Mouse (Mus musculus) heart, adult 2 months (tissue): ENCODE results near the gene Kcnn3. TPM values are rescaled to one million over a fixed set of nuclear protein-coding genes. Genes with fewer than 3 reads are reported as not detected.
A peak's percentile ranks its signal among the peaks of the same experiment; 100 is the strongest.

ENCODE experiments used
- DNase-seq, 2 experiments: peaks; one replicate each; pipeline ENCODE4 v3.0.0; 2021
- H3K27ac ChIP-seq: fragments of 200-600 bp; 2 replicates; pipeline ENCODE4 v1.8.1; 2022
- H3K27me3 ChIP-seq: fragments of 200-500 bp; 2 replicates; pipeline ENCODE4 v1.6.1; 2012; ENCODE audit warnings: mild to moderate bottlenecking, low read length, inconsistent platforms, mixed read lengths; ENCODE audit not compliant: control insufficient read depth, insufficient read depth
- H3K36me3 ChIP-seq: fragments of 200-500 bp; 2 replicates; pipeline ENCODE4 v1.6.1; 2012; ENCODE audit warnings: low read length, inconsistent platforms; ENCODE audit not compliant: control insufficient read depth, insufficient read depth
- H3K4me1 ChIP-seq: fragments of 200-500 bp; 2 replicates; pipeline ENCODE4 v1.6.1; 2011; ENCODE audit warnings: low read length; ENCODE audit not compliant: control insufficient read depth, insufficient read depth
- H3K4me3 ChIP-seq: fragments of 200-600 bp; 2 replicates; pipeline ENCODE4 v1.8.1; 2022
- H3K79me2 ChIP-seq: fragments of 200-500 bp; replicated peaks from 2 replicates; pipeline ENCODE4 v1.6.1; 2012; ENCODE audit warnings: mild to moderate bottlenecking, inconsistent platforms, low read length, moderate library complexity, mixed read lengths; ENCODE audit not compliant: control insufficient read depth, insufficient read depth
- H3K9ac ChIP-seq: fragments of 200-500 bp; 2 replicates; pipeline ENCODE4 v1.6.1; 2012; ENCODE audit warnings: low read depth, mild to moderate bottlenecking, control low read depth, inconsistent platforms, low read length, mixed read lengths
- CTCF ChIP-seq: fragments of 200-600 bp; IDR thresholded peaks from 2 replicates; pipeline ENCODE4 v1.8.1; 2022; ENCODE audit warnings: antibody characterized with exemption, mild to moderate bottlenecking, moderate library complexity
- EP300 ChIP-seq: fragments of 200-500 bp; IDR thresholded peaks from 2 replicates; pipeline ENCODE4 v1.6.1; 2011; ENCODE audit warnings: low read depth, low read length, control low read depth; ENCODE audit not compliant: insufficient read depth
- POLR2A ChIP-seq: fragments of 200-500 bp; IDR thresholded peaks from 2 replicates; pipeline ENCODE4 v1.6.1; 2011; ENCODE audit warnings: mild to moderate bottlenecking, low read depth, low read length, control low read depth; ENCODE audit not compliant: insufficient read depth
- WGBS: fragments of 180-500 bp; shearing (Covaris S2); methylation state at CpG from one replicate; pipeline ENCODE4 v1.1.7; 2018; 5-methylcytosine and 5-hydroxymethylcytosine counted together
- intact Hi-C: fragments of 180-260 bp; cut with DNase I; formaldehyde crosslinking; loops from one replicate; pipeline ENCODE4 v1.15.1; 2025
- polyA plus RNA-seq: library from polyadenylated mRNA; depleted of rRNA; stranded (reverse); fragments of >200 nt; gene quantifications from 2 replicates; pipeline ENCODE4 v1.2.3, GENCODE M21; 2012
- total RNA-seq, 2 experiments: library from RNA; stranded (reverse); gene quantifications; 2 replicates each; pipeline ENCODE4 v1.2.3; 2021

The Kcnn3 gene
- total and polyA plus RNA-seq, 3 experiments = 0.84 to 3.3 (median 2.0) TPM

- Histone ChIP-seq H3K27ac (no peak overlapping the region), H3K9ac (no peak overlapping the region), H3K4me3 (no peak overlapping the region), H3K4me1 (peaks cover 2% of the 10 kb centered on the region; the same call in 1 of the 2 replicates), H3K79me2 (no peaks in the 10 kb centered on the region), H3K27me3 (no peaks in the 10 kb centered on the region), H3K36me3 (no peaks in the 10 kb centered on the region)
- peak; percentile 35 to 59 for DNase-seq
- 74% methylated on average over 6 of the region's 6 CpGs for WGBS
- TF ChIP-seq POLR2A (no peak), EP300 (0 out of 2 replicates have a peak, but pooled peaks have one; percentile 41)
- intact Hi-C loops = no loop called here
These were observed 114.0 kb downstream of the Kcnn3 start for GRCm38 (mm10) chr3:89633941-89634340.

GRCm38 (mm10) chr3:89640804-89641203 is 120.8 kb downstream of the Kcnn3 start:
- Histone ChIP-seq H3K27me3 (no peaks in the 10 kb centered on the region), H3K9ac (no peak overlapping the region), H3K36me3 (no peaks in the 10 kb centered on the region), H3K79me2 (no peaks in the 10 kb centered on the region), H3K27ac (no peak overlapping the region), H3K4me1 (no peaks in the 10 kb centered on the region), H3K4me3 (no peak overlapping the region)
- DNase-seq = no peak
- intact Hi-C loops = no loop called here
- 29% methylated on average over 3 of the region's 3 CpGs for WGBS
- TF ChIP-seq EP300 (no peak), POLR2A (no peak), CTCF (no peak)

DNA sequence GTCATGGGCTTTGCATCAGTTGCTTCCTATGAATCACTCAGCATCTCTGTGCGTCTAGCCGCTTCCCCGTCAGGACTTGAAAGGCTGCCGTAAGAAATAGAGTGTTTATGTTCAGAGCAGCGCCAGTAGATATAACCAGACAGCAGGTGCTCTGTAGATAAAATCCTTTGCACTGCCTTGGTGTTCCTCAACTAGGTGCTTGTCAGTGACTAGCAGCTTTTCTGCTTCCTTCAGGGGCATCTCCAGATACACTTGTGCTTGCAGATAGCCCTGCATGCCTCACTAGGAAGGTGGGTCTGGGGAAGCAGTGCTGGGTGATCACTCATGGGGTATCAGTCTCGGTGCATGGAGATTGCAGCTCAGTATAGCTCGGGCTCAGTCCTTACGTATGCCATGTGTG is 123.4 kb downstream of the Kcnn3 start:
- Histone ChIP-seq H3K79me2 (no peaks in the 10 kb centered on the region), H3K4me1 (no peaks in the 10 kb centered on the region), H3K36me3 (no peaks in the 10 kb centered on the region), H3K27ac (no peak overlapping the region), H3K27me3 (no peaks in the 10 kb centered on the region), H3K9ac (no peak overlapping the region), H3K4me3 (no peak overlapping the region)
- no peak for TF ChIP-seq POLR2A
- no peak for TF ChIP-seq CTCF
- no peak for TF ChIP-seq EP300
- 63% methylated on average over 8 of the region's 8 CpGs for WGBS
- intact Hi-C loops = no loop called here
- DNase-seq = no peak

GRCm38 (mm10) chr3:89646813-89647255 is 126.9 kb downstream of the Kcnn3 start:
- no peak overlapping the region; the same call in 1 of the 2 replicates for H3K27ac ChIP-seq
- TF ChIP-seq POLR2A = no peak
- TF ChIP-seq CTCF = no peak
- TF ChIP-seq EP300 = no peak
- H3K4me1 ChIP-seq = no peaks in the 10 kb centered on the region; the same call in 1 of the 2 replicates
- H3K9ac ChIP-seq = no peak overlapping the region
- no peaks in the 10 kb centered on the region for H3K79me2 ChIP-seq
- WGBS = 34% methylated on average over 5 of the region's 5 CpGs
- DNase-seq = peak in 1 of 2 experiments; percentile 15
- no peaks in the 10 kb centered on the region for H3K36me3 ChIP-seq
- no peak overlapping the region for H3K4me3 ChIP-seq
- intact Hi-C loops = no loop called here
- no peaks in the 10 kb centered on the region for H3K27me3 ChIP-seq

GRCm38 (mm10) chr3:89647268-89647874 is 127.4 kb downstream of the Kcnn3 start:
- no peaks in the 10 kb centered on the region; the same call in 1 of the 2 replicates for H3K4me1 ChIP-seq

GRCm38 (mm10) chr3:89649890-89650289 is 129.9 kb downstream of the Kcnn3 start:
- no peak for TF ChIP-seq CTCF
- no peak for TF ChIP-seq POLR2A
- no peak for TF ChIP-seq EP300
- Histone ChIP-seq H3K9ac (no peak overlapping the region), H3K4me3 (no peak overlapping the region), H3K36me3 (no peaks in the 10 kb centered on the region), H3K79me2 (no peaks in the 10 kb centered on the region), H3K27ac (no peak overlapping the region), H3K4me1 (no peaks in the 10 kb centered on the region; the same call in 1 of the 2 replicates), H3K27me3 (no peaks in the 10 kb centered on the region)
- intact Hi-C loops = no loop called here
- no peak for DNase-seq
- 87% methylated on average over 7 of the region's 7 CpGs for WGBS

More at GRCm38 (mm10) chr3:89647268-89647874, 127.4 kb downstream of the Kcnn3 start:
- Histone ChIP-seq H3K36me3 (no peaks in the 10 kb centered on the region), H3K4me3 (no peak overlapping the region), H3K9ac (no peak overlapping the region), H3K27me3 (no peaks in the 10 kb centered on the region), H3K27ac (no peak overlapping the region; the same call in 1 of the 2 replicates), H3K79me2 (no peaks in the 10 kb centered on the region)
- no peak for TF ChIP-seq CTCF
- no peak for TF ChIP-seq POLR2A
- TF ChIP-seq EP300 = no peak
- WGBS = 57% methylated on average over 6 of the region's 6 CpGs
- DNase-seq = no peak
- intact Hi-C loops = no loop called here
